Mouse (Mus musculus) cerebellum, adult 2 months (tissue): ENCODE results near the gene Tinf2. TPM values are rescaled to one million over a fixed set of nuclear protein-coding genes. Genes with fewer than 3 reads are reported as not detected.

Experiments used
- DNase-seq, 2 experiments: peaks; one replicate each; pipeline ENCODE4 v3.0.0; 2021
- H3K27ac ChIP-seq: fragments of 200-500 bp; 2 replicates; pipeline ENCODE4 v1.5.1; 2012; ENCODE audit warnings: low read length, control low read depth, inconsistent platforms; ENCODE audit not compliant: insufficient read depth
- H3K27me3 ChIP-seq: fragments of 200-500 bp; 2 replicates; pipeline ENCODE4 v1.6.1; 2012; ENCODE audit warnings: inconsistent platforms, mild to moderate bottlenecking, low read length, moderate library complexity; ENCODE audit not compliant: control insufficient read depth, insufficient read depth
- H3K4me1 ChIP-seq: fragments of 200-500 bp; 2 replicates; pipeline ENCODE4 v1.6.1; 2011; ENCODE audit warnings: low read length; ENCODE audit not compliant: control insufficient read depth, insufficient read depth
- H3K4me3 ChIP-seq: fragments of 200-500 bp; replicated peaks from 2 replicates; pipeline ENCODE3; 2011; ENCODE audit warnings: mild to moderate bottlenecking, low read depth, low read length, control low read depth; ENCODE audit not compliant: insufficient read depth
- CTCF ChIP-seq: fragments of 200-500 bp; IDR thresholded peaks from 2 replicates; pipeline ENCODE4 v1.5.1; 2011; ENCODE audit warnings: low read depth, mild to moderate bottlenecking, control low read depth, low read length, moderate library complexity, borderline replicate concordance; ENCODE audit not compliant: insufficient read depth
- POLR2A ChIP-seq: fragments of 200-500 bp; IDR thresholded peaks from 2 replicates; pipeline ENCODE4 v1.6.1; 2011; ENCODE audit warnings: low read length, control low read depth, borderline replicate concordance; ENCODE audit not compliant: insufficient read depth
- WGBS: fragments of 180-500 bp; shearing (Covaris S2); methylation state at CpG from one replicate; pipeline ENCODE4 v1.1.7; 2018; 5-methylcytosine and 5-hydroxymethylcytosine counted together
- polyA plus RNA-seq: library from polyadenylated mRNA; depleted of rRNA; stranded (reverse); fragments of >200 nt; gene quantifications from 2 replicates; pipeline ENCODE4 v1.2.3, GENCODE M21; 2012; rRNA removed

Tinf2 gene
- polyA plus RNA-seq, 1 experiment = 36.0 TPM

GRCm38 (mm10) chr14:55629312-55629711, 52.3 kb downstream of the Tinf2 start:
- Histone ChIP-seq H3K27ac (no peak overlapping the region), H3K4me3 (no peak overlapping the region), H3K4me1 (peaks cover 5% of the 10 kb centered on the region), H3K27me3 (no peaks in the 10 kb centered on the region)
- DNase-seq = no peak
- TF ChIP-seq POLR2A (no peak), CTCF (peak; percentile 64; the same call in 1 of the 2 replicates)
- WGBS = 46% methylated on average over 5 of the region's 5 CpGs

- no peaks in the 10 kb centered on the region for H3K27me3 ChIP-seq
- 86% methylated on average over 27 of the region's 27 CpGs for WGBS
- TF ChIP-seq CTCF = no peak
- TF ChIP-seq POLR2A = no peak
- no peak overlapping the region for H3K4me3 ChIP-seq
- DNase-seq = no peak
- H3K27ac ChIP-seq = no peak overlapping the region
- H3K4me1 ChIP-seq = no peaks in the 10 kb centered on the region
Observed at GRCm38 (mm10) chr14:55628077-55628827, 53.4 kb downstream of the Tinf2 start.

Other genes with a start within 250 kb of the Tinf2 start
- 18.5 and 18.7 TPM in 2 replicates for gene Dhrs4, start 203.1 kb downstream of the Tinf2 start, polyA plus RNA-seq
- gene Carmil3, start 191.2 kb downstream of the Tinf2 start, polyA plus RNA-seq = 109 and 119 TPM in 2 replicates
- 39.8 and 56.8 TPM in 2 replicates for gene Cpne6, start 171.4 kb downstream of the Tinf2 start, polyA plus RNA-seq
- gene Nrl, start 156.8 kb downstream of the Tinf2 start, polyA plus RNA-seq = 0.33 and 0.56 TPM in 2 replicates
- 44.8 and 49.3 TPM in 2 replicates for gene Pck2, start 141.6 kb downstream of the Tinf2 start, polyA plus RNA-seq
- gene Dcaf11, start 121.8 kb downstream of the Tinf2 start, polyA plus RNA-seq = 115 and 127 TPM in 2 replicates
- gene A730061H03Rik, start 121.4 kb downstream of the Tinf2 start, polyA plus RNA-seq = 0.97 TPM in 2 replicates
- gene Fitm1, start 106.2 kb downstream of the Tinf2 start, polyA plus RNA-seq = not detected in 2 replicates
- 38.4 and 40.7 TPM in 2 replicates for gene Psme1, start 103.7 kb downstream of the Tinf2 start, polyA plus RNA-seq
- 90.9 and 92.8 TPM in 2 replicates for gene Emc9, start 96.5 kb downstream of the Tinf2 start, polyA plus RNA-seq
- gene Psme2, start 90.7 kb downstream of the Tinf2 start, polyA plus RNA-seq = 43.1 and 46.8 TPM in 2 replicates
- 31.1 and 32.9 TPM in 2 replicates for gene Rnf31, start 90.1 kb downstream of the Tinf2 start, polyA plus RNA-seq
- 18.4 and 20.3 TPM in 2 replicates for gene Irf9, start 78.2 kb downstream of the Tinf2 start, polyA plus RNA-seq
- gene Rec8, start 63.8 kb downstream of the Tinf2 start, polyA plus RNA-seq = 71.2 and 79.1 TPM in 2 replicates
- 150 and 151 TPM in 2 replicates for gene Ipo4, start 45.9 kb downstream of the Tinf2 start, polyA plus RNA-seq
- 4.9 and 5.6 TPM in 2 replicates for gene Gm49378, start 43.9 kb downstream of the Tinf2 start, polyA plus RNA-seq
- gene Tm9sf1, start 38.0 kb downstream of the Tinf2 start, polyA plus RNA-seq = 35.3 and 40.1 TPM in 2 replicates
- 0.40 and 0.61 TPM in 2 replicates for gene Tssk4, start 31.6 kb downstream of the Tinf2 start, polyA plus RNA-seq
- 44.8 and 44.9 TPM in 2 replicates for gene Mdp1, start 21.3 kb downstream of the Tinf2 start, polyA plus RNA-seq
- gene Gmpr2, start 9.9 kb downstream of the Tinf2 start, polyA plus RNA-seq = 29.2 and 29.6 TPM in 2 replicates
- 414 and 434 TPM in 2 replicates for gene Nedd8, start 9.7 kb downstream of the Tinf2 start, polyA plus RNA-seq
- gene Tgm1, start 32.1 kb upstream of the Tinf2 start, polyA plus RNA-seq = 0.07 and 0.08 TPM in 2 replicates
- gene Rabggta, start 40.4 kb upstream of the Tinf2 start, polyA plus RNA-seq = 64.1 and 66.8 TPM in 2 replicates
- 113 and 122 TPM in 2 replicates for gene Dhrs1, start 63.9 kb upstream of the Tinf2 start, polyA plus RNA-seq
- gene Nop9, start 63.9 kb upstream of the Tinf2 start, polyA plus RNA-seq = 10.7 and 10.8 TPM in 2 replicates
- 10.5 and 15.2 TPM in 2 replicates for gene Cideb, start 76.6 kb upstream of the Tinf2 start, polyA plus RNA-seq
- gene Ltb4r2, start 79.6 kb upstream of the Tinf2 start, polyA plus RNA-seq = 0.07 and 0.08 TPM in 2 replicates
- gene Ltb4r1, start 84.1 kb upstream of the Tinf2 start, polyA plus RNA-seq = 0.33 and 0.36 TPM in 2 replicates
- gene Adcy4, start 102.3 kb upstream of the Tinf2 start, polyA plus RNA-seq = 4.0 and 4.1 TPM in 2 replicates
- 0.39 and 0.60 TPM in 2 replicates for gene Ripk3, start 107.0 kb upstream of the Tinf2 start, polyA plus RNA-seq
- 1.5 and 1.7 TPM in 2 replicates for gene Nfatc4, start 141.3 kb upstream of the Tinf2 start, polyA plus RNA-seq
- 4.5 and 4.8 TPM in 2 replicates for gene Nynrin, start 172.2 kb upstream of the Tinf2 start, polyA plus RNA-seq
- 534 and 635 TPM in 2 replicates for gene Cbln3, start 202.6 kb upstream of the Tinf2 start, polyA plus RNA-seq
- 47.4 and 52.8 TPM in 2 replicates for gene Khnyn, start 203.1 kb upstream of the Tinf2 start, polyA plus RNA-seq
- 214 and 218 TPM in 2 replicates for gene Sdr39u1, start 218.5 kb upstream of the Tinf2 start, polyA plus RNA-seq